Mouse (Mus musculus): ENCODE results near the gene Ly6g5c. TPM values are rescaled to one million over a fixed set of nuclear protein-coding genes. Genes with fewer than 3 reads are reported as not detected.

Gene Ly6g5c
- total RNA-seq, 1 experiment from 2014 or later, result not detected

- peak; percentile 92 for DNase-seq
These were observed 33.9 kb downstream of the Ly6g5c start for GRCm38 (mm10) chr17:35141971-35142370.

GRCm38 (mm10) chr17:35146139-35146538 lies 38.1 kb downstream of the Ly6g5c start:
- DNase-seq, result no peak

- no peak for DNase-seq
These were observed 39.3 kb downstream of the Ly6g5c start for GRCm38 (mm10) chr17:35147348-35147747.

- peak; percentile 63 for DNase-seq
These were observed 40.0 kb downstream of the Ly6g5c start for GRCm38 (mm10) chr17:35147922-35148639.

GRCm38 (mm10) chr17:35152121-35152520 lies 44.0 kb downstream of the Ly6g5c start:
- no peak for DNase-seq

- DNase-seq, result no peak
These were observed 45.0 kb downstream of the Ly6g5c start for GRCm38 (mm10) chr17:35153077-35153476.

- no peak for DNase-seq
These were observed 45.9 kb downstream of the Ly6g5c start for GRCm38 (mm10) chr17:35153931-35154330.

- no peak for DNase-seq
These were observed 46.5 kb downstream of the Ly6g5c start for GRCm38 (mm10) chr17:35154616-35155015.

- DNase-seq, result no peak
These were observed 47.4 kb downstream of the Ly6g5c start for GRCm38 (mm10) chr17:35155451-35155850.

GRCm38 (mm10) chr17:35156461-35157200 lies 48.6 kb downstream of the Ly6g5c start:
- no peak for DNase-seq

- no peak for DNase-seq
These were observed 49.2 kb downstream of the Ly6g5c start for GRCm38 (mm10) chr17:35157254-35157653.

- DNase-seq, result no peak
These were observed 49.6 kb downstream of the Ly6g5c start for GRCm38 (mm10) chr17:35157661-35158175.

GRCm38 (mm10) chr17:35158850-35159593 lies 50.9 kb downstream of the Ly6g5c start:
- DNase-seq, result no peak

- DNase-seq, result no peak
These were observed 51.6 kb downstream of the Ly6g5c start for GRCm38 (mm10) chr17:35159638-35160037.

- no peak for DNase-seq
These were observed 53.3 kb downstream of the Ly6g5c start for GRCm38 (mm10) chr17:35161421-35161820.

Other genes with a start within 250 kb of the Ly6g5c start
- 36.2 and 180 TPM in 2 replicates for gene Cfb, start 245.8 kb upstream of the Ly6g5c start, total RNA-seq (2021)
- 13.8 and 15.2 TPM in 2 replicates for gene Zbtb12, start 228.8 kb upstream of the Ly6g5c start, total RNA-seq (2021)
- gene Gm20547, start 226.2 kb upstream of the Ly6g5c start, total RNA-seq (2021), result not detected in 2 replicates
- gene C2, start 210.0 kb upstream of the Ly6g5c start, total RNA-seq (2021), result 43.2 and 54.5 TPM in 2 replicates
- gene Ehmt2, start 209.8 kb upstream of the Ly6g5c start, total RNA-seq (2021), result 112 and 134 TPM in 2 replicates
- gene Slc44a4, start 193.8 kb upstream of the Ly6g5c start, total RNA-seq (2021), result 1.5 and 1.7 TPM in 2 replicates
- 19.3 and 25.2 TPM in 2 replicates for gene Neu1, start 177.0 kb upstream of the Ly6g5c start, total RNA-seq (2021)
- 29.6 and 90.6 TPM in 2 replicates for gene Hspa1b, start 149.0 kb upstream of the Ly6g5c start, total RNA-seq (2021)
- gene Gm20481, start 138.4 kb upstream of the Ly6g5c start, total RNA-seq (2021), result not detected in 2 replicates
- 12.7 and 38.7 TPM in 2 replicates for gene Hspa1a, start 136.1 kb upstream of the Ly6g5c start, total RNA-seq (2021)
- 0.34 and 0.37 TPM in 2 replicates for gene Hspa1l, start 135.6 kb upstream of the Ly6g5c start, total RNA-seq (2021)
- gene Lsm2, start 126.4 kb upstream of the Ly6g5c start, total RNA-seq (2021), result 39.4 and 44.2 TPM in 2 replicates
- 55.3 and 71.7 TPM in 2 replicates for gene Vars, start 107.3 kb upstream of the Ly6g5c start, total RNA-seq (2021)
- gene Vwa7, start 91.7 kb upstream of the Ly6g5c start, total RNA-seq (2021), result 0.85 and 1.2 TPM in 2 replicates
- gene Sapcd1, start 80.3 kb upstream of the Ly6g5c start, total RNA-seq (2021), result 1.3 and 1.7 TPM in 2 replicates
- 1.8 and 3.6 TPM in 2 replicates for gene Msh5, start 61.5 kb upstream of the Ly6g5c start, total RNA-seq (2021)
- 83.0 and 109 TPM in 2 replicates for gene Clic1, start 58.3 kb upstream of the Ly6g5c start, total RNA-seq (2021)
- 24.2 and 30.6 TPM in 2 replicates for gene Ddah2, start 49.2 kb upstream of the Ly6g5c start, total RNA-seq (2021)
- gene Ly6g6c, start 42.9 kb upstream of the Ly6g5c start, total RNA-seq (2021), result not detected in 2 replicates
- 0.26 and 0.71 TPM in 2 replicates for gene Mpig6b, start 42.1 kb upstream of the Ly6g5c start, total RNA-seq (2021)
- gene Ly6g6e, start 31.4 kb upstream of the Ly6g5c start, total RNA-seq (2021), result not detected in 2 replicates
- 1.1 and 1.7 TPM in 2 replicates for gene Ly6g6d, start 30.2 kb upstream of the Ly6g5c start, total RNA-seq (2021)
- gene Ly6g6f, start 22.7 kb upstream of the Ly6g5c start, total RNA-seq (2021), result not detected in 2 replicates
- gene Abhd16a, start 19.0 kb upstream of the Ly6g5c start, total RNA-seq (2021), result 69.7 and 76.3 TPM in 2 replicates
- 0.33 and 1.1 TPM in 2 replicates for gene Ly6g5b, start 7.1 kb downstream of the Ly6g5c start, total RNA-seq (2021)
- 11.3 and 12.3 TPM in 2 replicates for gene Gpank1, start 13.2 kb downstream of the Ly6g5c start, total RNA-seq (2021)
- 210 and 214 TPM in 2 replicates for gene Csnk2b, start 13.8 kb downstream of the Ly6g5c start, total RNA-seq (2021)
- 23.6 and 24.8 TPM in 2 replicates for gene D17H6S53E, start 18.1 kb downstream of the Ly6g5c start, total RNA-seq (2021)
- gene Apom, start 23.8 kb downstream of the Ly6g5c start, total RNA-seq (2021), result 3.3 and 35.6 TPM in 2 replicates
- 357 and 375 TPM in 2 replicates for gene Bag6, start 26.9 kb downstream of the Ly6g5c start, total RNA-seq (2021)
- 246 and 247 TPM in 2 replicates for gene Prrc2a, start 56.6 kb downstream of the Ly6g5c start, total RNA-seq (2021)
- 3.3 and 5.6 TPM in 2 replicates for gene Aif1, start 67.8 kb downstream of the Ly6g5c start, total RNA-seq (2021)
- 5.6 and 11.9 TPM in 2 replicates for gene Lst1, start 80.2 kb downstream of the Ly6g5c start, total RNA-seq (2021)
- gene Ltb, start 86.2 kb downstream of the Ly6g5c start, total RNA-seq (2021), result 4.3 and 35.6 TPM in 2 replicates
- 0.33 and 1.4 TPM in 2 replicates for gene Tnf, start 93.7 kb downstream of the Ly6g5c start, total RNA-seq (2021)
- 0.33 and 2.7 TPM in 2 replicates for gene Lta, start 97.1 kb downstream of the Ly6g5c start, total RNA-seq (2021)
- 0.67 TPM in 1 of 2 replicates, not detected in the other for gene Gm16181, start 112.6 kb downstream of the Ly6g5c start, total RNA-seq (2021)
- 7.0 and 8.2 TPM in 2 replicates for gene Atp6v1g2, start 125.4 kb downstream of the Ly6g5c start, total RNA-seq (2021)
- gene Nfkbil1, start 127.5 kb downstream of the Ly6g5c start, total RNA-seq (2021), result 15.3 and 17.7 TPM in 2 replicates
- gene Ddx39b, start 133.5 kb downstream of the Ly6g5c start, total RNA-seq (2021), result 200 and 232 TPM in 2 replicates
- gene H2-D1, start 154.5 kb downstream of the Ly6g5c start, total RNA-seq (2021), result 93.3 and 154 TPM in 2 replicates
- 1.7 and 2.7 TPM in 2 replicates for gene H2-Q1, start 212.1 kb downstream of the Ly6g5c start, total RNA-seq (2021)
- 0.49 and 1.3 TPM in 2 replicates for gene H2-Q2, start 234.0 kb downstream of the Ly6g5c start, total RNA-seq (2021)